Mouse (Mus musculus) lung, postnatal 0 days (tissue): ENCODE measurements around the gene Tbc1d30. TPM values are rescaled to one million over a fixed set of nuclear protein-coding genes. Genes with fewer than 3 reads are reported as not detected.

Experiments used
- ATAC-seq: fragments of 200-750 bp; cut with Nextera tagmentation; 2 replicates; pipeline ENCODE4 v1.8.0; 2017; ENCODE audit warnings: moderate library complexity
- DNase-seq: peaks from one replicate; pipeline ENCODE4 v3.0.0-alpha.2; 2016; ENCODE audit warnings: low spot score
- H3K27ac ChIP-seq: fragments of 300-500 bp; sonication (generic); 2 replicates; pipeline ENCODE4 v1.5.1; 2014; ENCODE audit warnings: antibody characterized with exemption, mild to moderate bottlenecking, low read length, mixed read lengths
- H3K27me3 ChIP-seq: fragments of 300-500 bp; sonication (generic); replicated peaks from 2 replicates; pipeline ENCODE4 v1.6.1; 2014; ENCODE audit warnings: low read length, mixed read lengths; ENCODE audit not compliant: insufficient read depth
- H3K36me3 ChIP-seq: fragments of 300-500 bp; sonication (generic); 2 replicates; pipeline ENCODE4 v1.6.1; 2014; ENCODE audit warnings: low read length, mixed read lengths; ENCODE audit not compliant: insufficient read depth
- H3K4me1 ChIP-seq: fragments of 300-500 bp; sonication (generic); 2 replicates; pipeline ENCODE4 v1.6.1; 2014; ENCODE audit warnings: antibody characterized with exemption, low read depth, low read length, mixed read lengths; ENCODE audit not compliant: insufficient read depth
- H3K4me2 ChIP-seq: fragments of 300-500 bp; sonication (generic); replicated peaks from 2 replicates; pipeline ENCODE4 v1.6.1; 2014; ENCODE audit warnings: low read depth, mild to moderate bottlenecking, low read length, moderate library complexity, mixed read lengths
- H3K4me3 ChIP-seq: fragments of 300-500 bp; sonication (generic); 2 replicates; pipeline ENCODE4 v1.5.1; 2014; ENCODE audit warnings: low read depth, low read length
- H3K9ac ChIP-seq: fragments of 300-500 bp; sonication (generic); replicated peaks from 2 replicates; pipeline ENCODE4 v1.6.1; 2014; ENCODE audit warnings: low read depth, mild to moderate bottlenecking
- H3K9me3 ChIP-seq: fragments of 300-500 bp; sonication (generic); 2 replicates; pipeline ENCODE4 v1.6.1; 2016; ENCODE audit warnings: low read length, mixed read lengths
- CTCF ChIP-seq: IDR thresholded peaks from 2 replicates; pipeline ENCODE4 v1.5.1; 2016; ENCODE audit warnings: antibody characterized with exemption, mild to moderate bottlenecking
- EP300 ChIP-seq: IDR thresholded peaks from 2 replicates; pipeline ENCODE4 v1.6.1; 2016; ENCODE audit warnings: antibody characterized with exemption, mild to moderate bottlenecking, control low read depth
- WGBS: fragments of 180-500 bp; shearing (Covaris S2); extraction: QIAGEN DNeasy Blood & Tissue Kit; methylation state at CpG from one replicate; pipeline ENCODE4 v1.1.7; 2014; 5-methylcytosine and 5-hydroxymethylcytosine counted together
- polyA plus RNA-seq: library from polyadenylated mRNA; unstranded; fragments of >200 nt; fragmentation: Nextera tagmentation; extraction: Ambion mirVana; gene quantifications from 2 replicates; pipeline ENCODE4 v1.2.1, GENCODE M21; 2015

Tbc1d30 gene
- polyA plus RNA-seq, 1 experiment from 2014 or later = 4.4 TPM

DNA sequence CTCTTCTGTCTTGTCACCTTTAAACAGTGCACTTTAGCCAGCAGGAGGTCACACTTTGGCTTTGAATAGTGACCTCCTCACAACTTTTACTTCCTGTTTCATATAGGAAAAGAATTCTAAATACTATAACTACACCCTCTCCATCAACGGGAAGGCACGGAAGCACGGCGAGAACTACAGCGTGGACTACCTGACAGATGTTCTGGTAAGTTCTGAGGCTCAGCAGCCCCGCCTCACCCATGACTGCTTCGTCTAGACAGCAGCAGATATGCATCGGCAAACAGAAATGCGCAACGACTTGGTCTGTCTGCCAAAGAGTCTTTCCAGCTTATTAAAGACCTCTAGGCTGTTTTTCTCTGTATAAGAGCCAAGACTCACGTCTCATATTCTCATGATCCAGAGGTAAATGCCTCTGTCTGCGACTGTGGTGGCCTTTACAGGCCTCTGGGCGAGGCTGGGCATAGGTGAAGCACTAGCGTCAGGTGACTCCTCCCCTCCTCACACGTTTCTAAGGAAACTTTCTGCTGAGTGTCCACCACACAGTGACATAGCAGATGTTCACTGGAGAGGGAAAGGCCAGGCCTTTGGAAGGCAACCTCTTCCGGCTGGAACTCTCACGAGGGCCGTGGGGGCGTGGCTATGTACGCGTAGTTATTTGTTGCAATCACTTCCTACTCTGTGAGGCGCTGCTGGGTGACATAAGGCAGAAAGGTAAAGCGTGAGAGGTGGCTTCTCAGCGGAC is 25.6 kb upstream of the Tbc1d30 start:
- peak; percentile 47 for ATAC-seq
- Histone ChIP-seq H3K4me1 (no peaks in the 10 kb centered on the region), H3K9me3 (no peaks in the 10 kb centered on the region), H3K36me3 (peaks cover 50% of the 10 kb centered on the region), H3K27me3 (no peaks in the 10 kb centered on the region), H3K4me2 (no peak overlapping the region), H3K27ac (peak overlapping the region; percentile 15; the same call in 1 of the 2 replicates), H3K4me3 (no peak overlapping the region), H3K9ac (no peak overlapping the region)
- 75% methylated on average over 24 of the region's 24 CpGs for WGBS
- no peak for TF ChIP-seq EP300
- no peak for TF ChIP-seq CTCF
- peak; percentile 51 for DNase-seq

DNA sequence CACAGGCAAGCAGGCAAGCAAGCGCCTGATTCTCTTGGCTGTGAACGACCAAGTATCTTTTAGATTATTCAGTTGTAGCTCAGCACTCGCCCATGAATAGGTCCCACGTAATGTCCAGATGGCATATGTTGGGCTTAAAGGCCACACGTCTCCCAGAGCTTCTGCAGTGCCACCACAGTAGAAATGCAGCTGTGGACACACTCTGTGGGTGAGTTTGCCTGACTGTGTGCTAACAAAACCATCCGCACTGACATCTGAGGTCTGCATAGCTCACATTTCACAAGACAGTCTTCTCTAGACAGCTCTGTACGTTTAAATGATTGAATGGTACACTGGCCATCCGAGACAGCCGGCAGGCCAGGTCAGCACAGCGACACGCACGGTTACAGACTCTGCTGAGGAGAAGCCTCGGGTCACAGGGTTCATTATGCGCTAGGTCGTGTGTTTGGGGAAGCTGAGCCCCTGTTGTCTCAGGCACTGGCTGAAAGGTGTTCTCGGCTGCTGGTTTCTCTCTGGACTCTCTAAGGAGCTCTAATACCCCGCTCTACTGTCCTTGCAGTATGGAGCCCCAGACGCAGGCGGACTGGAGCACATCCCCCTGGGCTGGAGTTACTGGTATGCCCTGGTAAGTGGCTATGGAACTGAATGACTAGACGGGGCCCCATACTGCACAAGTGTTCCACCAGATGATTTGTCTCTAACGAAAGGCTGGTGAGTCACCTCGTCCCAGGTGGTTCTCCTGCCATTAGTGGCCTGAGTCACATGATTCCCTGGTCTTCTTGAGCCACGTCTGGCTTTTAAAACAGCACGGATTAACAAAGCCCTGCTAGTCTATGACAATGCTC is 24.8 kb upstream of the Tbc1d30 start:
- H3K4me2 ChIP-seq = no peak overlapping the region
- no peaks in the 10 kb centered on the region for H3K9me3 ChIP-seq
- DNase-seq (peak; percentile 24), ATAC-seq (peak; percentile 25; the same call in 1 of the 2 replicates)
- H3K9ac ChIP-seq = no peak overlapping the region
- 73% methylated on average over 24 of the region's 24 CpGs for WGBS
- TF ChIP-seq EP300 (no peak), CTCF (no peak)
- H3K27ac ChIP-seq = peak overlapping the region; percentile 15; the same call in 1 of the 2 replicates
- H3K27me3 ChIP-seq = no peaks in the 10 kb centered on the region
- no peaks in the 10 kb centered on the region for H3K4me1 ChIP-seq
- no peak overlapping the region for H3K4me3 ChIP-seq
- peaks cover 45% of the 10 kb centered on the region for H3K36me3 ChIP-seq

DNA sequence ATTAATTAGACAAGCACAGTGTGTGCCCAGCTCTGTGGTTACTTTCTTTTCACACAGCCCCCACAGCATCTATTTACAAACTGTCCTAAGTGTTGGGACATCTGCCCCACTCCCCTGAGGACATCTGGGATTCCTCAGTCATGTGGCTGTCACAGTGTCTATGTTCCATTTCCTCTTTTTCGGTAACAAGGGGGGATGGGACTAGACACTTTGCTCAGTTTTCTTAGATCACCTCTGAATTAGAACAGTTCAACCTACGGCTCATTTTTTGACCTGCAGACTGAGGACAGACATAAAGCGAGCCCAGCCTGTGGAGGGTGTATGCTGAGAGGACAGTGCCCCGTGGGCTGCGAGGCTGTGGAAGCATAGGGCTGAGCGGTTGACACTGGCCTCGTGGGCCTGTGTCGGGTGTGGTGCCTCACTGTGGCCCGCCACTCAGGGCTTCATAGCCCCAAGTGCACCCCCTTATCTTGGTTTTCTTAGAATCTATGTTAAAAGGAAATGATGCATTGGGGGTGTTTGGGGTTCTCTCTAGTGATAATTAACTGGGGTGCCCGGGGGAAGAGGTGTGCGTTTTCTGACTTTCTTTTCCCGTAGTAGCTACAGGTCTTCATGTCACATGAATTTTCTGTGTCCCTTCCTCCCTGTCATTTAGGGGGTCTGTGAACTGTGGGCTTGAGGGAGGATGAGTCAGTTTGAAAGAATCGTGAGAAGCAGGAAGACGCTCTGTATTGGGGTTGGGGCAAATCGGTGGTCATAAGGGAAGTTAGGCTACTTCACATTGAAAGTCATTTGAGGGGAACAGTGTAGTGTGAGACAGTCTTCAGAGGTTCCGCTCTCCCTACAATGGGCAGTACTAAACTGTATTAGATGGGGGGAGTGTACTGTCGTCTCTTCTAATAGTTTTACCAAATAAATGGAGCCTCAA is 23.9 kb upstream of the Tbc1d30 start:
- Histone ChIP-seq H3K4me1 (no peaks in the 10 kb centered on the region), H3K36me3 (peaks cover 42% of the 10 kb centered on the region), H3K27me3 (no peaks in the 10 kb centered on the region), H3K9ac (no peak overlapping the region), H3K4me3 (no peak overlapping the region), H3K27ac (no peak overlapping the region), H3K9me3 (no peaks in the 10 kb centered on the region), H3K4me2 (no peak overlapping the region)
- TF ChIP-seq CTCF (no peak), EP300 (peak; percentile 54; the same call in 1 of the 2 replicates)
- 83% methylated on average over 17 of the region's 17 CpGs for WGBS
- ATAC-seq (peak; percentile 66), DNase-seq (peak; percentile 51)

DNA sequence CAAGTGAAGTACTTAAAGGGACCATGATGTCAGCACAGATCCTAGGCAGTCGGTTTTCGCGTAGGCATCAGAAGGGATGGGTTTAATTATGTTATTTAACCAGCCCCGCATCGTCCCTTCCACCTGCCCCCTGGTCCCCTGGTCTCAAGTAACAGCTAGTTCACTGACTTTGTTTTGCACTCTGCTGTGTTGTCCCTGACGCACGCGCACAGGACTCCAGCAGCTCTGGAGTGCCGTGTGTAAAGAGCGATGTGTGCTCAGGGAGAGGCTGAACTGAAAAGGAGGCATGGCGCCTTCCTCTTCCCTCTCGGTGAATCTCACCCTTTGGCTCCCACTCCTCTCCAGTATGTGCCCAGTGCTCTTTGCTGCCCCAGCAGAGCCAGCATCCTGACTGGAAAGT is 22.9 kb upstream of the Tbc1d30 start:
- H3K4me2 ChIP-seq = no peak overlapping the region
- no peak overlapping the region for H3K9ac ChIP-seq
- TF ChIP-seq CTCF (no peak), EP300 (no peak)
- ATAC-seq (0 out of 2 replicates have a peak, but pooled peaks have one; percentile 10), DNase-seq (no peak)
- H3K27ac ChIP-seq = no peak overlapping the region
- H3K36me3 ChIP-seq = peaks cover 35% of the 10 kb centered on the region
- no peaks in the 10 kb centered on the region for H3K9me3 ChIP-seq
- 70% methylated on average over 12 of the region's 12 CpGs for WGBS
- H3K4me3 ChIP-seq = no peak overlapping the region
- H3K4me1 ChIP-seq = no peaks in the 10 kb centered on the region
- H3K27me3 ChIP-seq = no peaks in the 10 kb centered on the region

DNA sequence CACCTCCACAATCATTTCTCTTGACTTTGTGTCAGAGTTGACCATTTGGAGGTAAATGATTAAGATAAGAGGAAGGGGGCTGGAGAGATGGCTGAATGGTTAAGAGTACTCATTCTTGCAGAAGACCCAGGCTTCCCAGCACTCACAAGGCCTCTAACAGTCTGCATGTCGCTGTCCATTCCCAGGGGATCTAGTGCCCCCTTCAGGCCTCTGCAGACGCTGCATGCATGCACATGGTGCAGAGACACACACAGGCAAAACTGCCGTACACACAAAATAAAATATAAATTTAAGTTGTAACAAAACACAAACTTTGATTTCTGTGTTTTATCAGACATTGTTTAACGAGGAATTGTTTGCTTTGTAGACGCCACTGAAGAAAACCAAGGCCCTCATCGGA is 19.7 kb upstream of the Tbc1d30 start:
- Histone ChIP-seq H3K4me3 (no peak overlapping the region), H3K27me3 (no peaks in the 10 kb centered on the region), H3K4me1 (no peaks in the 10 kb centered on the region), H3K9me3 (no peaks in the 10 kb centered on the region), H3K36me3 (peaks cover 13% of the 10 kb centered on the region; the same call in 1 of the 2 replicates), H3K27ac (no peak overlapping the region), H3K9ac (no peak overlapping the region), H3K4me2 (no peak overlapping the region)
- TF ChIP-seq EP300 = no peak
- TF ChIP-seq CTCF = peak; percentile 49
- WGBS = 92% methylated on average over 6 of the region's 6 CpGs
- DNase-seq = no peak
- ATAC-seq = no peak
